Mouse (Mus musculus) embryonic stem cell, embryonic (primary cell): ENCODE results near the gene Lmntd1.

Experiments
- CTCF ChIA-PET, 4 experiments: fragments of 300-600 bp in 2 of 4; fragments of 350-600 bp in 2 of 4; sonication (Branson Sonifier 250); formaldehyde crosslinking; loops; one replicate each; lab custom pipeline; 2022; ENCODE audit warnings: inconsistent platforms in 2 of 4; lab: Charles Lee
- POLR2A ChIA-PET, 4 experiments: fragments of 300-600 bp in 2 of 4; fragments of 350-600 bp in 2 of 4; sonication (Branson Sonifier 250); formaldehyde crosslinking; loops; one replicate each; lab custom pipeline; 2022; ENCODE audit warnings: antibody characterized with exemption in 4 of 4, inconsistent platforms in 1 of 4; lab: Charles Lee

Lmntd1 gene

GRCm38 (mm10) chr6:145471638-145472247 is 142.4 kb downstream of the Lmntd1 start:
- POLR2A ChIA-PET: no interaction called here

GRCm38 (mm10) chr6:145469260-145469943 is 144.7 kb downstream of the Lmntd1 start:
- ChIA-PET CTCF (no interaction called here), POLR2A (interaction anchor here in 1 of 4 experiments (0.6 kb wide), 1 partner anchor 8 kb away, joined by 3 read pairs; no protein-coding TSS in a partner anchor)

More at GRCm38 (mm10) chr6:145471638-145472247, 142.4 kb downstream of the Lmntd1 start:
- CTCF ChIA-PET: no interaction called here

- ChIA-PET POLR2A (interaction anchor here in 1 of 4 experiments (0.9 kb wide), 1 partner anchor 29 kb away, joined by 4 read pairs; no protein-coding TSS in a partner anchor), CTCF (interaction anchor here in 1 of 4 experiments (0.7 kb wide), 1 partner anchor 1371 kb away, joined by 3 read pairs; no protein-coding TSS in a partner anchor)
Measured at GRCm38 (mm10) chr6:145464027-145464426, 150.1 kb downstream of the Lmntd1 start.

DNA sequence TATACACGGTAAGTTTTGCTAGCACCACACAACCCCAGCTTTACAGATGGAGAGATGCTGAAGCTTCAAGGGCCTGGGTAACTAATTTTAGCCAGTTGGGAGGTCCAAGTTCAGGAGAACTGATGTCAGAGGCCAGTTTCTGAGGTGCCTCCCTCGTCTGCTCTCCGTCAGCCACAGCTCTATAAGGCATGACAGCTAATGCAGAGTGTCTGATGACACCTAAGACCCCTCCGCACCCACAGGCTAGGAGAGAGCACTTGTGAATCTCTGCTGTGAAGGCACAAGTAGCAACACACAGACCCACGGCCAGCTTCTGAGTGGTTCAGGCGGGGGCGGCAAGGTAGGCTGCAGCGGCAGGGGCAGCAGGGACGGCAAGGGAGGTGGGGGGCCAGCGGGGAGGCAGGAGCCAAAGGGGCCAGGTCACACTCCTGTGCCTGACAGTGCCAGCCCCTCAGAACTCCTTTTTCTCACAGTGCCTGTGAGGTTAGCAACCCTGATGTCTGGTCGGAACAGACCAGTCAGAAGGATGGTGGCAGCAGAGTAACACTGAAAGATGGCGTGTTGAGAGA is 151.4 kb downstream of the Lmntd1 start:
- POLR2A ChIA-PET: interaction anchor here in 1 of 4 experiments (0.9 to 2.5 kb wide), 3 partner anchors 14 to 30 kb away, joined by 3 to 12 read pairs (median 4); no protein-coding TSS in a partner anchor

DNA sequence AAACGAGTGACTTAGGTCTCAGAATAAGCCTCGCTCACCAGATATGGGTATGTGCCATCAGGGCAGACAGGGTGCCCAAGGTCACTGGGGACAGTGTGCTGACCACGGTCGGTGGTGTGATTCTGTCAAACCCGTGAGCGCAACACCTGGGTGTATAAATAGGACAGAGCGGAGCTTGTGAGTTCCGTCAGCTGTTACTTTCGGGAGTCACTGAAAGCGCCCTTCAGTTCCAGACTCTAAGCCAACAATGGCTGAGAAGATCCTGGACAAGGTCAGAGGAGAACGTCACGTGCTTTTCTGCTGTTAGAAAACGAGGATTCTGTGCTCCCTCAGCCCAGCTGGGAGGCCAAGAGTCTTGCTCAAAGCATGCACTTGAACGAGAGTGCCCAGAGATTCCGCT is 157.1 kb downstream of the Lmntd1 start:
- POLR2A ChIA-PET: interaction anchor here in 2 of 4 experiments (0.7 to 1.6 kb wide), 6 partner anchors 20 to 409 kb away, joined by 3 to 7 read pairs (median 4); no protein-coding TSS in a partner anchor
- CTCF ChIA-PET: interaction anchor here in 1 of 4 experiments (0.7 to 0.8 kb wide), 2 partner anchors 40 to 125 kb away, joined by 3 to 4 read pairs; no protein-coding TSS in a partner anchor

More for the DNA sequence above, 151.4 kb downstream of the Lmntd1 start:
- CTCF ChIA-PET: interaction anchor here in 2 of 4 experiments (0.6 kb wide), 2 partner anchors 21 to 847 kb away, joined by 3 to 4 read pairs; no protein-coding TSS in a partner anchor

GRCm38 (mm10) chr6:145450628-145451403 is 163.3 kb downstream of the Lmntd1 start:
- ChIA-PET CTCF (no interaction called here), POLR2A (no interaction called here)

DNA sequence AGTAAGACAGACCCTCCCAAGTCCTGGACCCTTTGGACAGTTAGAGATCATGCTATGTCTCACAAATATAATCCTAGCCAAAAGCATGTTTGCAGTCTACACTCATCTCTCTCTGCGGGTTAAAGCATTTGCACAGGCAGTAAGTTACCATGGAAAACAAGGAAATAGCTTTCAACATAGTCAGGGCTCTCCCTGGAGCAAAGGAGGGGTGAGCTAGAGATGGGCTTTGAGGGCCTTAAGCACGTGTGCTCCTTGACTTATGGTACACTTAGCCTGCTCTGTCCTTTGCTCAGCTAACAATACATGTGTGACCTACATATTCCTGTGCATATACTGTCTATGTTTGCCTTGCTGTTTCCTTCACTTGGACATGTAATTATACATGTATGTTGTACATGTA is 165.8 kb downstream of the Lmntd1 start:
- CTCF ChIA-PET: interaction anchor here in 1 of 4 experiments (0.6 kb wide), 1 partner anchor 124 kb away, joined by 3 read pairs; no protein-coding TSS in a partner anchor
- POLR2A ChIA-PET: no interaction called here

DNA sequence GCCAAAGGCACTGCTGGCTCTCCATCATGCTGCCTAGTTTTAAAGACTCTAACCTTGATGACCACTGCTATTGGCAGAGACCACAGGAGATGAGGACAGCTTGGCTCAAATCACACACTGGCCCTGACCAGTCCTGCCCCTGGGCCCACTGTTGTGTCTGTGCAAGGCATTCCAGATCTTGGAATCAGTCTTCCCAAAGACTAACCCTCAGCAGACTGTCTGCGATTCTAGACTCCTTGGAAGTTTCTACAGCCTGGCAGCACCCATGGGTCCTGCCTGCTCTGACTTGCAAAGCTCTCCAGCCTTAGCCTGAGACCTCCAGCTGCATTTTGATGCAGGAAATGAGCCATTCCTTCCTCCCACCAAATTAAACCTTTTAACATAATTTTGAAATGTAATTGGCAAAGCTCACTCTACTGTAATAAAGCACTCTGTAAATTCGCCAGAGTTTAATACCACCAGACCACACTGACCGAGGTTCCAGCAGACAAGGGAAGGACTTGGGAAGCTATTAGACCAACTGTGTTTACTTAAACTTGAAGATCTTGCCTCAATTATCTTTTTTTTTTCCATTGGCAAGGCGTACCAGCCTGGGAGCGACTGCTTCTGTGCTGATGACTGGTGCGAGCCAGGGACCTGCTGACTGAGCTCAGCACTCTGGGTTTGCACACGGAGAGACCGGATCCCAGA is 168.2 kb downstream of the Lmntd1 start:
- POLR2A ChIA-PET: no interaction called here
- CTCF ChIA-PET: interaction anchor here in 1 of 4 experiments (0.7 kb wide), 1 partner anchor 524 kb away, joined by 3 read pairs; no protein-coding TSS in a partner anchor

DNA sequence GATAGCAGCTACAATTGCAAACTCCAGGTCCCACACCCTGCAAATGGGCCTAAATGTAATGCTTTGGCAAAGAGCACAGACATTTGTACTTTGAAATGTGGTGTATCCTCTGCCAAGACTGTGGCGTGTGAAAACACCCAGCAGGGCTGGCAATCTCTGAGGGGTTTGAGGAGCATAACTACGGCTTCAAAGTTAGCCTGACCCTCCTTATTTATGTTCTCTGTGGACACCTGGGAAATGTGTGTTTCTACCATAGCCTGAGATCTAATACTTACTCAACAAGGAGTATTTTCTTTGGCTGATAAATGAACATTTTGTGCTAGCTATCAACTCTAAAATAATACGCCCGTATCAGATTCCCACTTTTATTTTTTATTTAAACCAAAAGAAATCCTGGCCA is 168.7 kb downstream of the Lmntd1 start:
- ChIA-PET POLR2A (no interaction called here), CTCF (interaction anchor here in 2 of 4 experiments (0.6 to 0.7 kb wide), 2 partner anchors 90 to 524 kb away, joined by 3 read pairs; no protein-coding TSS in a partner anchor)

DNA sequence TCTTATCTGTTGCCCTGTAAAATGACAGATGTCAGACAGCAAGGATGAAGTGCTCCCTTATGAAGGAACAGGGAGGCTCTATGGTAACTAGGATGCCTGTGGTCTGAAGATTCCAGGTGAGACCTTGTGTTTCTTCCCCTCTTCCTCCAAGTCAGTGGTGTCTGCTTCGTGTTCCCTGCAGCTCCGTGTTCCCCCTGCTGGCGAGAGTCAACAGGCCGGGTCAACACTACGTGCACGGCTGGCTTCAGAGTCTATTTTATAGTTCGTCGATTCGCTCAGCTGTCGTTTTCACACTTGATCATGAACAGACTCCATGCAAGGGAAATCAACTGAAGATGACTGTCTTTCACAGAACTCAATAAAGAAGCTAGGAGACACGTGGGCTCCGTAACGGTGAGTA is 171.3 kb downstream of the Lmntd1 start:
- ChIA-PET POLR2A (interaction anchor here in 3 of 4 experiments (0.6 to 3.0 kb wide), 3 partner anchors 12 to 38 kb away, joined by 5 to 8 read pairs (median 8); no protein-coding TSS in a partner anchor), CTCF (interaction anchor here (0.6 to 1.6 kb wide), 14 partner anchors 10 to 352 kb away, joined by 3 to 10 read pairs (median 3); no protein-coding TSS in a partner anchor)

DNA sequence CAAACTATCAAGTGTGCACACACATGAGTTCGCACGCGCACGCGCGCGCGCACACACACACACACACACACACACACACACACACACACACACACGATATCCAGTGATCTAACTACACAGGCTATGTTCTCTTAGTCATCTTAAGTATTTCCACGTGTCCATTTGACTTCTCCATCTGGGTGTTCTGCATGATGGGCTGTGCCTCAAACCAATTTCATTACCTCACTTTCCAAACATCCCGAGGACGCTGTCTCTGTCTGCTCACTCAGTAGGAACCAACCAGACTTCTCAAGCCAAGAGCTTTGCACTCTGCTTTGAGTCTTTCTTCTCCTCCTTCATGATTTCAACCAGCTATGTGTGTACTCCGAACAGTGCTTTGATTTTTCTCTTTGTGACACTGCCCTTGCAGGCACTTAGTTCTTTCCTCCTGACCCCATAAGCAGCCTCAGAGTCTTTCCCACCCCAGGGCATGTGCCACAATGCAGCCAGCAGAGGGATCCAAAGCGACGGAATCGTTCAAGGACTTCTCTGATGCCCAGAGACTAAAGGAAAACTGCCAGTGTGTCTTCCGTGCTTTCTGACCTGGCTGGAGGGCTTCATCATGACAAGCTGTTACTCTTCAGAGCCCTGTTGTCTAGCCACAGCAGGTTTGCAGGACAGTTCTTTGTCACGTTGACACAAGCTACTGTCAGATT is 172.6 kb downstream of the Lmntd1 start:
- ChIA-PET POLR2A (interaction anchor here in 2 of 4 experiments (0.8 to 3.0 kb wide), 3 partner anchors 8 to 81 kb away, joined by 3 to 8 read pairs (median 3); no protein-coding TSS in a partner anchor), CTCF (interaction anchor here (0.6 to 1.6 kb wide), 4 partner anchors 9 to 24 kb away, joined by 3 to 6 read pairs (median 4); no protein-coding TSS in a partner anchor)

DNA sequence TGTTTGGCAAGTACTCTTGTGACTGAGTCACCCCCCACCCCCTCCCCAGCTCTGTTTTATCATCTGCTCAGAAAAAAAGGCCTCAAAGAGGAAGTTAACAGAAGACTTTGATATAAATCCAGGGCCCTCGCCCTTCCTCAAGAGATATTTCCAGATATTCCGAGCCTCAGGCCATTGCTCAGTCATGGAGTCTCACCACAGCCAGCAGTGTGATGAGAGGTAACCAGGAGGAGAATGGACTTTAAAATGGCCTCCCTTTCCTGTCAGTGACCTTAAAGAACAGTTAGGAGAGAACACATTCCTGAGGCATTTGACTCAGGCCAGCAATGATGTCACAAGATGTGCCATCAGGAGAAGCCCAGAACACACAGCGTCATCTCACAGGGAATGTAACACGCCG is 175.3 kb downstream of the Lmntd1 start:
- ChIA-PET POLR2A (interaction anchor here in 1 of 4 experiments (1.2 kb wide), 1 partner anchor 11 kb away, joined by 6 read pairs; no protein-coding TSS in a partner anchor), CTCF (interaction anchor here in 2 of 4 experiments (0.6 to 1.0 kb wide), 2 partner anchors 22 to 38 kb away, joined by 3 to 4 read pairs; no protein-coding TSS in a partner anchor)

- ChIA-PET CTCF (interaction anchor here in 3 of 4 experiments (0.9 to 1.6 kb wide), 4 partner anchors 18 to 358 kb away, joined by 3 to 10 read pairs (median 6); no protein-coding TSS in a partner anchor), POLR2A (interaction anchor here in 2 of 4 experiments (1.1 to 1.3 kb wide), 3 partner anchors 9 to 260 kb away, joined by 3 to 4 read pairs (median 3); no protein-coding TSS in a partner anchor)
Measured at GRCm38 (mm10) chr6:145435764-145436163, 178.4 kb downstream of the Lmntd1 start.

DNA sequence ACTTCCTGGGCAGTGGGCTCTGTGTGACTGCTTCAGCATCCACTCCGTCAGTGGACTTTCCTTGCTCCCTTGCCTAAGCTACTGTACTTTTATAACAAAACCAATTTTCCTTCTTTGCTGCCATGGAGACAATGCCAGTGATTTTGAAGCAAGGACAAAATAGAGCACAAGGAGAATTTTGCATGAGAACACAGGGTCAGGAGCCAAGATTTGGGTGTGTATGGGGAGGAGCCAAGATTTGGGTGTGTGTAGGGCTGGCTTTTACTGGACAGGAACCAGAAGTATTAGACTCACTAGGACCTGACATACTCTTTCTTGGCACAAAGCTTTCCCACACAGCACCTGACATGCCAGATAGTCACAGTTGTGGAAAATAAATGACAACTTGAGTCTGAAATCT is 179.0 kb downstream of the Lmntd1 start:
- POLR2A ChIA-PET: interaction anchor here in 2 of 4 experiments (1.1 to 1.3 kb wide), 3 partner anchors 8 to 259 kb away, joined by 3 to 4 read pairs (median 3); no protein-coding TSS in a partner anchor

GRCm38 (mm10) chr6:145433897-145434296 is 180.2 kb downstream of the Lmntd1 start:
- CTCF ChIA-PET: no interaction called here
- POLR2A ChIA-PET: no interaction called here

More for the DNA sequence above, 179.0 kb downstream of the Lmntd1 start:
- CTCF ChIA-PET: interaction anchor here in 3 of 4 experiments (0.5 to 1.6 kb wide), 5 partner anchors 17 to 358 kb away, joined by 3 to 10 read pairs (median 5); no protein-coding TSS in a partner anchor
